Mouse (Mus musculus) midbrain, embryonic 13.5 days (tissue): ENCODE measurements at regions not wholly inside any gene's neighbourhood (a gene's known extent, or its start where the extent isn't known, plus 50 kb on each side); places are given as distances from the start of the nearest gene placed in this dataset.

Source experiments
- ATAC-seq: fragments of 200-750 bp; cut with Nextera tagmentation; 2 replicates; pipeline ENCODE4 v1.8.0; 2017; ENCODE audit warnings: mild to moderate bottlenecking, moderate TSS enrichment, moderate library complexity
- H3K27ac ChIP-seq: fragments of 300-500 bp; sonication (generic); 2 replicates; pipeline ENCODE4 v1.5.1; 2015; ENCODE audit warnings: inconsistent platforms, mild to moderate bottlenecking, moderate library complexity
- H3K27me3 ChIP-seq: fragments of 300-500 bp; sonication (generic); 2 replicates; pipeline ENCODE4 v1.6.1; 2015; ENCODE audit warnings: mild to moderate bottlenecking, inconsistent platforms
- H3K36me3 ChIP-seq: fragments of 300-500 bp; sonication (generic); 2 replicates; pipeline ENCODE4 v1.6.1; 2015; ENCODE audit warnings: mild to moderate bottlenecking, inconsistent platforms
- H3K4me1 ChIP-seq: fragments of 300-500 bp; sonication (generic); replicated peaks from 2 replicates; pipeline ENCODE4 v1.6.1; 2015; ENCODE audit warnings: inconsistent platforms
- H3K4me2 ChIP-seq: fragments of 300-500 bp; sonication (generic); replicated peaks from 2 replicates; pipeline ENCODE4 v1.6.1; 2015; ENCODE audit warnings: moderate library complexity, mild to moderate bottlenecking, inconsistent platforms
- H3K4me3 ChIP-seq: fragments of 300-500 bp; sonication (generic); replicated peaks from 2 replicates; pipeline ENCODE4 v1.5.1; 2015; ENCODE audit warnings: mild to moderate bottlenecking, inconsistent platforms
- H3K9ac ChIP-seq: fragments of 300-500 bp; sonication (generic); replicated peaks from 2 replicates; pipeline ENCODE4 v1.6.1; 2015; ENCODE audit warnings: mild to moderate bottlenecking, inconsistent platforms
- H3K9me3 ChIP-seq: fragments of 300-500 bp; sonication (generic); 2 replicates; pipeline ENCODE4 v1.6.1; 2016; ENCODE audit warnings: mild to moderate bottlenecking, inconsistent platforms
- WGBS: fragments of 180-500 bp; shearing (Covaris S2); methylation state at CpG from one replicate; pipeline ENCODE4 v1.1.7; 2015; 5-methylcytosine and 5-hydroxymethylcytosine counted together

DNA sequence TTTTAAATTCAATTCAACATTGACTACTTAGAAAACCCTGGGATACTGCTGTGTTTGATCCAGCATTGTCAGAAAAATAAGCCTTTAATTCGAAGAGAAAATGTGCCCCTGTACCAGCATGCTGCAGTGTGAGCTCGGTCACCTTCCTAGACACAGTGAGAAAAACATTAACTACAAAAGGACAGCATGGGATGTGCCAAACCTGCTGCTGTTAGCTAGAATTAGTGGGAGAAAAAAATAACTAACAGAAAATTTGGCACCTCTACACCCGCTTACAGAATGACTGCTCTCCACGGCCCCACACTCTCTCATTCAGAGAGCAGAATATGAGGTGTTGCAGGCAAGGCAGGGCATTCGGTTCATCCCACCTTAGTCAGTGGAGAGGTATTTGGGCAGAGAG lies 531.9 kb upstream of the Hs6st1 start:
- H3K4me1 ChIP-seq = no peaks in the 10 kb centered on the region
- 85% methylated on average over 5 of the region's 5 CpGs for WGBS
- no peak for ATAC-seq

DNA sequence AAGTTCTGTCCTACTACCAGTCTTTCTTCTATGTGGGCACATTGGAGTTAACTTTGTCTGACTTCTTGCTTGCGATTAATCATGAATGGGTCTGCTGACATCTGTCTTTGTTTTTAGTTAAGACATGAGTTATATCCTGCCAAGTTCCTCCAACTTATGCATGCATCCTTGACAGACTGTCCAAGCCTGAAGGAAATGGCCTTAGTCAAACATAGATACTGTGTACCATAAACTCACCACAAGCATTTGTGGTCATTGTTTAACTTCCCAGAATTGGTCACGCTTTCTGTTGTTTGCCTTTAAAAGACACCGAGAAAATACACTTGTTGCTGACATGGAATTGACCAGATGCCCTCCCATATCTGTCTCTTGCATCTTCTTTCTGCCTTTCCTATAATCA lies 519.4 kb upstream of the Hs6st1 start:
- Histone ChIP-seq H3K36me3 (no peaks in the 10 kb centered on the region), H3K9me3 (no peaks in the 10 kb centered on the region), H3K4me2 (no peak overlapping the region), H3K9ac (no peak overlapping the region), H3K27ac (no peak overlapping the region), H3K27me3 (no peaks in the 10 kb centered on the region), H3K4me1 (no peaks in the 10 kb centered on the region), H3K4me3 (no peak overlapping the region)
- no peak for ATAC-seq
- WGBS = 93% methylated on average over 3 of the region's 3 CpGs

More for the DNA sequence above, 531.9 kb upstream of the Hs6st1 start:
- no peak overlapping the region for H3K9ac ChIP-seq
- 0 out of 2 replicates have a peak, but pooled peaks cover 3% of the 10 kb centered on the region for H3K9me3 ChIP-seq
- H3K36me3 ChIP-seq = no peaks in the 10 kb centered on the region
- H3K4me2 ChIP-seq = no peak overlapping the region
- no peak overlapping the region for H3K4me3 ChIP-seq
- H3K27ac ChIP-seq = no peak overlapping the region
- H3K27me3 ChIP-seq = no peaks in the 10 kb centered on the region

DNA sequence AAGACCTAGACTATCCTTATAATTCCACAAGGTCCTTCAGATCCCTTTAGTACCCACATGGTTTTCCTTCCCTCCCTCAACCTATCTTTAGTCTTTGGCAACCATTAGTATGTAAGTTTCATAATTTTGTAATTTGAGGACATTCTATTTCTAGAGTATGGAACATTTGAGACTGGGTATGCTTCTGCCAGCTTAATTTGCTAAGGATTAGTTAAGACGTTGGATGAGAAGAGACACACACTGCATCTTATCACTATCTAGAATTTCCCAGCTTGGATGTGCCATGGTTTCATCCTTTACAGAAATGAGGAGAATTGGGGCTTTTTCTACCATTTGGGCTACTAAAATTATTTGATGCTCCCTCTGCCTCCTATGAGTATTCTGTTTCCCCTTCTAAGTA lies 516.7 kb upstream of the Hs6st1 start:
- Histone ChIP-seq H3K9me3 (no peaks in the 10 kb centered on the region), H3K4me2 (no peak overlapping the region), H3K27ac (no peak overlapping the region), H3K4me1 (no peaks in the 10 kb centered on the region), H3K9ac (no peak overlapping the region), H3K36me3 (no peaks in the 10 kb centered on the region), H3K27me3 (no peaks in the 10 kb centered on the region), H3K4me3 (no peak overlapping the region)
- no peak for ATAC-seq
- 91% methylated on average over 1 of the region's 1 CpGs for WGBS

DNA sequence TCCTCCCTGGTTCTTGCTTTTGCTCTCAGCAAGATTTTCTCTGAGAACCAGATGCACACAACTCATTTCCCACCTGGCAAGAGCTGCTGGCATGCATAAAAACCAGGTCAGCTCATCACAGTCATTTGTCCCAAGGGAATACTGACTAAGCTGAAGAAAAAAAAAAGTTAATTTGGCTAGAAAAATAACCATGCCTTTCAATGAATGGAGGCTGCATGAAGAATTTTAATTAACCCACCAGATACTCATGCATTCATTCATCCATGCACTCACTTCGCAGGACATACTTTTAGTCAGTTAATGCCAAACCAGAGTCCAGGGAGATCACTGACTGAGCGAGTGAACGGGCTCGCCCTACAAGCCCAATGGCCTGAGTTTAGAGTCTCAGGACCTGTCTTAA lies 505.4 kb upstream of the Hs6st1 start:
- Histone ChIP-seq H3K4me1 (no peaks in the 10 kb centered on the region), H3K27me3 (no peaks in the 10 kb centered on the region), H3K4me2 (no peak overlapping the region), H3K9ac (no peak overlapping the region), H3K27ac (no peak overlapping the region), H3K36me3 (no peaks in the 10 kb centered on the region), H3K9me3 (peaks cover 3% of the 10 kb centered on the region), H3K4me3 (no peak overlapping the region)
- WGBS = 91% methylated on average over 4 of the region's 4 CpGs
- ATAC-seq = no peak

DNA sequence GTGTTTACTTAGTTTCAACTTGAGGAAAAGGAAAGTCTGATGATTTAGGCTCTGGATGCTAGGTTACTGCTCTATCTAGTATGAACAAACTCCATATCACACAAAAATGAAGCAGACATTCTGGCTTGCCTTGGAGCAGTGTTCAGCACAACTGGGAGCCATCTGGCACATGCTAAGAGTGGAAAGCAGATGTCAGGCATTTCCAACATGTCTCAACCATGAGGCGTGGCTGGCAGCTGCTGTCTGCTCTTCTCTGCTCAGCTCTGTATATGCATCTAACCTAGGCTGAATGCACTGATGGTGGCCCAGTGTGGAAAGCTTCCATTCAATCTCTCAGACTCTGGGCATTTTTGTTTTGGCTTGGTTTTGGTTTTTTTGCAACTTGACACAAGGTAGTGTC lies 493.0 kb upstream of the Hs6st1 start:
- no peaks in the 10 kb centered on the region for H3K9me3 ChIP-seq
- H3K27ac ChIP-seq = no peak overlapping the region
- ATAC-seq = no peak
- no peaks in the 10 kb centered on the region for H3K36me3 ChIP-seq
- 84% methylated on average over 1 of the region's 1 CpGs for WGBS
- H3K4me3 ChIP-seq = no peak overlapping the region
- no peaks in the 10 kb centered on the region for H3K27me3 ChIP-seq
- no peaks in the 10 kb centered on the region for H3K4me1 ChIP-seq
- H3K4me2 ChIP-seq = no peak overlapping the region
- H3K9ac ChIP-seq = no peak overlapping the region

DNA sequence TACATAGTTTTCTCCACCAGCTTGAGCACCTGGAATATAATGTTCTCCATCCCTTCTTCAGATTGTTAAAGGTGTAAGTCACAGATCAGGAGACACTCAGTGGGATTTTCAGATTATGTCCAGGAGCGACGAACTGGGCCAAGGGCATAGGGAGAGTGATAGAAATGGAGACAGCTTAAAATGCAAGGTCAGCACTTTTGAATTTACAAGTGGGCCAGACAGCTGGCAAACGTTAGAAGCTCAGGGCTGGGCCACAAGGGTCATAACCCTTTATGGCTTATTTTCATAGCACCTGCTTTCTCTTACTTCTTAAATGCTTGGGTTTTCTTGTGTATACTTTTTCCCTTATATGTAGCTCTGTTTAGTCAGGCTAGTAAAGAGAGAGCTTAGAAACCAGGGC lies 488.8 kb upstream of the Hs6st1 start:
- no peaks in the 10 kb centered on the region for H3K4me1 ChIP-seq
- no peaks in the 10 kb centered on the region for H3K27me3 ChIP-seq
- H3K36me3 ChIP-seq = no peaks in the 10 kb centered on the region
- no peak overlapping the region for H3K9ac ChIP-seq
- no peak for ATAC-seq
- WGBS = 69% methylated on average over 3 of the region's 3 CpGs
- H3K4me2 ChIP-seq = no peak overlapping the region
- H3K27ac ChIP-seq = no peak overlapping the region
- no peak overlapping the region for H3K4me3 ChIP-seq
- H3K9me3 ChIP-seq = no peaks in the 10 kb centered on the region

DNA sequence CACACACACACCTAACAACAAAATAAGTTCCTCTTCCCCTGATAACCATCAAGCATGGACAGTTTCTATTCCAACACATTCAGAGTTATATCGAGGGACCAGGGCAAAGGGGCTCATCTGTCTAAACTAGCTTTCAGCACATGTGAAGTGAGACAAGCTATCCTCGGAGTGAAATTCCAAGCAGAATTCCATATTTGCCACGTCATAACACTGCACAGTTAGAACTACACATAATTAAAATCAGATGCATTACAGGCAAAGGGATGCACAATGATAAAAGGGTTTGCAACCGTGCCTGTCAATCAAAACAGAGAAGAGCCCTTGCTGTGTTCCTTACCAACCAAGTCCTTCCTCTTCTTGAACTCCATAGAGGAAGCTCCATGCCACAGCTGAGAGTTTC lies 488.2 kb upstream of the Hs6st1 start:
- whole genome bisulfite sequencing = 82% methylated on average over 4 of the region's 4 CpGs
- Histone ChIP-seq H3K4me3 (no peak overlapping the region), H3K9me3 (no peaks in the 10 kb centered on the region), H3K9ac (no peak overlapping the region), H3K27ac (no peak overlapping the region), H3K36me3 (no peaks in the 10 kb centered on the region), H3K27me3 (no peaks in the 10 kb centered on the region), H3K4me1 (no peaks in the 10 kb centered on the region), H3K4me2 (no peak overlapping the region)
- no peak for ATAC-seq

DNA sequence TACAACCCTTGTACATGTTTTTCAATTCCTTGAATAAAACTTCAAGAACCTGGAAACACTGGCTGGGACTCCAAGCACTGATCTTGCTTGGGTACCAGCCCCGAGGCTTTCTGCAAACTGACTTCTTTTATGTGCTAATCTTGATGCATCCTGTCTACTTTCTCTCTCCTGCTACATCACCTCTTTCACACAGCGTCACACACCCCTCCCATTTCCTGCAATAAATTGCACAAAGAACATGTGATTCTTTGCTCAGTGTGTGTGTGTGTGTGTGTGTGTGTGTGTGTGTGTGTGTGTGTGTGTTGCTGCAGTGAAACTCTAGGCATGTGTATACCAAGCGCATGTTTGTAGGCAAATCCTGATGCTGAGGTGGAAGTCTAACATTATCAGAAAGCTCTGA lies 487.7 kb upstream of the Hs6st1 start:
- H3K4me3 ChIP-seq = no peak overlapping the region
- 69% methylated on average over 3 of the region's 3 CpGs for WGBS
- no peak overlapping the region for H3K4me2 ChIP-seq
- no peak overlapping the region for H3K9ac ChIP-seq
- no peaks in the 10 kb centered on the region for H3K36me3 ChIP-seq
- ATAC-seq = no peak
- H3K9me3 ChIP-seq = no peaks in the 10 kb centered on the region
- no peaks in the 10 kb centered on the region for H3K27me3 ChIP-seq
- H3K27ac ChIP-seq = no peak overlapping the region
- H3K4me1 ChIP-seq = 0 out of 2 replicates have a peak, but pooled peaks cover under 1% of the 10 kb centered on the region

DNA sequence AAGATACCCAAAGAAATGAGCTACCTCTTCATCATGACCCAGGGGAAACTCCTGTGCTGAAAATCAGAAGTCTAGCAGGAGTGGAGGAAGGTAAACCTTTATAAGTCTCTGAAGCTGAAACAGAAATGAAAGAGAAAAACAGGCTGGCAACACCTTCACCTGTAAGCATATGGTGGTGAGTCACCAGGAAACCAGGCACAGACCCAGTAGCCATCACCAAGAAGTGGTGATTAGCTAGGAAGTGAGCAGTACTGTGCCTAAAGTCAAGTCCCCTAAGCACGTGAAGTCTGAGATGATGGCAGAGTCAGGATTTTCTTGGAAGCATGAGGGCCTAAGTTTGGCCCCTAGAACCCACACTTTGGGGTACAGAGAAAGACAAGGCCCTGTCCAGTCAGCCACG lies 480.3 kb upstream of the Hs6st1 start:
- Histone ChIP-seq H3K4me2 (no peak overlapping the region), H3K9ac (no peak overlapping the region), H3K27ac (no peak overlapping the region), H3K36me3 (no peaks in the 10 kb centered on the region), H3K9me3 (no peaks in the 10 kb centered on the region), H3K4me1 (peaks cover 11% of the 10 kb centered on the region), H3K4me3 (no peak overlapping the region), H3K27me3 (no peaks in the 10 kb centered on the region)
- ATAC-seq = no peak
- 83% methylated on average over 2 of the region's 2 CpGs for whole genome bisulfite sequencing

DNA sequence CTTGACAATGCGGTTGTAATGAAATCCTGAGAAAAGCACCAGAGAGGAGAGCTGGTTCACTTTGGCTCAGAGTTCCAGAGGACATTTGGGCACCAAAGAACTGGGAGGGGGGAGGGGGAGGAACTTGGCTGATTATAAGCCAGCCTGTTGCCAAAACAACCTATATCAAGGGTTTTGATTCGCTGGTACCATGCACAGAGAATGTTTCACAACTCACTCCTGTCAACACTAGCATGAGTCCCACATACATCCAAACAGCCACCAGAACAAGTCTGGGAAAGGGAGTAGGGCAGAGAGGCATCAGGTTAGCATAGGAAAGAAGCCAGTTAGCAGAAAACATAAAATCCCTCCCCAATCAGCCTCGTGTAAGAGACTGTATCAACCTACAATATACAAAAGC lies 479.3 kb upstream of the Hs6st1 start:
- 63% methylated on average over 3 of the region's 3 CpGs for WGBS
- Histone ChIP-seq H3K4me2 (no peak overlapping the region), H3K9me3 (no peaks in the 10 kb centered on the region), H3K27ac (no peak overlapping the region), H3K36me3 (no peaks in the 10 kb centered on the region), H3K9ac (no peak overlapping the region), H3K4me3 (no peak overlapping the region), H3K4me1 (peaks cover 11% of the 10 kb centered on the region), H3K27me3 (no peaks in the 10 kb centered on the region)
- ATAC-seq = no peak

DNA sequence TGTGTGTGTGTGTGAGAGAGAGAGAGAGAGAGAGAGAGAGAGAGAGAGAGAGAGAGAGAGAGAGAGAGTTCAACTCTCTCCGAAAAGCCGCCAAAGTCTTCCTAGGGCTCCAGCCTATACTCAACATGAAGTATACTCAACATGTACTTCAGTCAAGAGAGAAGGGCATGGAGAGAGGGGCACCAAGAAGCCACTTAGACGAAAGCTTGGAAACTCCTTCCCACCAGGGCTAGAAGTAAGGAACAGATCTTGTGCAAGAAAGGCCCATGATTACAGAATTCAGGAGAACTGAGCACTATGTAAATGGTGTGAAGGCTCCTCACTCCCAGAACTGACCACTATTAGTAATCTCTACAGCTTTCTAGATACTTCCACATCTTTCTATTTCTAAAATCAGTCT lies 467.4 kb upstream of the Hs6st1 start:
- Histone ChIP-seq H3K36me3 (no peaks in the 10 kb centered on the region), H3K9ac (no peak overlapping the region), H3K9me3 (no peaks in the 10 kb centered on the region), H3K4me2 (no peak overlapping the region), H3K4me1 (no peaks in the 10 kb centered on the region), H3K27ac (no peak overlapping the region), H3K4me3 (no peak overlapping the region), H3K27me3 (no peaks in the 10 kb centered on the region)
- no peak for ATAC-seq
- 96% methylated on average over 3 of the region's 3 CpGs for WGBS

DNA sequence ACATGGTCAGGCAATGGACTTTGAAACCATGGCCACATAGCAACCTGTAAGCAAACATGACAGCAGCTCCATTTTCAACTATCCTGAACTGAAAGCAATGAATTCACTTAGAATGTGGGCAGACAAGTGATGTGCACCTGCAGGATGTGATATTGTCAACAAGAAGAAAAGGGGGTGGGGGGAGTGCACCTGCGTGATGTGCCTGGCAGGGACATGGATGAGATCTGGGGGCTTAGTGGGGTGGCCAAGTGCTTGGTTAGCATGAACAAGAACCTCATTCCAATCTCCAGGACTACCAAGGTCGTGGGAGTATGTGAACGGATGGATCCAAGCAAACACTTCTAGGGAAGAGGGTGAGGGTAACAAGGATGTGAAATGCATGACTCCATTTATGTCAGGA lies 453.1 kb upstream of the Hs6st1 start:
- H3K9me3 ChIP-seq = no peaks in the 10 kb centered on the region
- no peak overlapping the region for H3K4me3 ChIP-seq
- no peak overlapping the region for H3K9ac ChIP-seq
- no peaks in the 10 kb centered on the region for H3K27me3 ChIP-seq
- no peak overlapping the region for H3K27ac ChIP-seq
- no peaks in the 10 kb centered on the region for H3K4me1 ChIP-seq
- WGBS = 87% methylated on average over 3 of the region's 3 CpGs
- no peak overlapping the region for H3K4me2 ChIP-seq
- H3K36me3 ChIP-seq = no peaks in the 10 kb centered on the region
- no peak for ATAC-seq

DNA sequence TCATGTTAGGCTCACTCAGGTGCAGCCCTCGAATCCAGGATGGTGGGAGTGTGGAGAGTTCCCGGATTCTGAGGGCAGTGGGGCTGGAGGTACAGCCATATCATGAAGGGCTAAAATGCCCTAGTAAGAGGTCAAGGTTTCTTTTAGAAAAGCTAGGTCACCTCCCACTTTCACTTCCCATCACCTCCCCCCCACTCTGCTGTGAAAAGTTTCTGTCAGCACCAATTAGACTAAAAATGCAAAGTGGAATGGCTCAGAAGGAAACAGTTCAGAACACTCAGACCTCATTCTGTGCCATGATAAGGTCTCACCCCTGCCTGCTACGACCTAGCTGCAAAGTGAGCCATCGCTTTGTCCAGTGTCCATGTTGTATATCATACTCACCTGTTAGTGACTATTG lies 448.7 kb upstream of the Hs6st1 start:
- Histone ChIP-seq H3K4me2 (no peak overlapping the region), H3K9me3 (no peaks in the 10 kb centered on the region), H3K36me3 (no peaks in the 10 kb centered on the region), H3K4me3 (no peak overlapping the region), H3K27ac (no peak overlapping the region), H3K27me3 (no peaks in the 10 kb centered on the region), H3K4me1 (no peaks in the 10 kb centered on the region), H3K9ac (no peak overlapping the region)
- no peak for ATAC-seq
- 83% methylated on average over 4 of the region's 4 CpGs for WGBS
